Mouse (Mus musculus): ENCODE results near the gene Defb39.

The Defb39 gene

DNA sequence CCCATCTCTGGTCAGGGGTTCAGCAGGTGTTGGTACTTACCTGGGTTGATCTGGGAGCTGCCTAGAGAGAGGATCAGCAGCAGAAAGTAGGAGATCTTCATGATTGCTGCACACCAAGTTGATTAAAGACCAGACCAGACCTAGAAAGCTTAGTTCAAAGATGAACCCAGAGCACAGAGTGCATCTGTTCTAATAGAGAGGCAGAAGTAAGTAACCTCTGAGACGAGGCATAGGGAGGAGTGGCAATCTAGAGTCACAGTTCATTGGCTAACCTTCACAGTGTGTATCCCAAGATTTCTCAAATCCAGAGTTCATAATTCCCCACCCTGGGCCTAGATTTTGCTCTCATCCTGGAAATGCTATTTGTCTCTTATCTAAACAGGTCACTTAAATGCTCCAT, at the start of gene Defb39:
Defb39 (minus strand) TSS at position 101 of the 400 bp plus-strand sequence.
- in situ Hi-C loops (cut with MboI, MseI): no loop called here

DNA sequence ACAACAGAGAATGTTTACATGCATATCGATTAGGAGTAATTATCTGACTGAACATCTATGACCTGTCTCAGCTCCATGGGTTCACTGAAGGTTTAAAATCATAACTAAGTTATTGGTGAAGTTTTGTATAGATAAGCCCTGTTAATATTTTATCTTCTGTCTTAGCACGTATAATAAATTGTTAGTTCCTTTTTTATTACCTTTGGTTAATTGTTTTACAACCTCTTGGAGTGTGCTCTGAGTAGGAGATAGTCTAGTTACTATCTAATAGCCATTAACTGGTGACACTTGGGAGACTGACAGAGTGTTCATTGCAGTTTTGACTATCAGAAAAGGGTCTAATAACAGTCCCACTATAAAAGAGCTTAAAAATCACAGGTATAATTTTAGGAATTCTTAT, 1.4 kb upstream of the Defb39 start:
- in situ Hi-C loops (cut with MboI, MseI): no loop called here

DNA sequence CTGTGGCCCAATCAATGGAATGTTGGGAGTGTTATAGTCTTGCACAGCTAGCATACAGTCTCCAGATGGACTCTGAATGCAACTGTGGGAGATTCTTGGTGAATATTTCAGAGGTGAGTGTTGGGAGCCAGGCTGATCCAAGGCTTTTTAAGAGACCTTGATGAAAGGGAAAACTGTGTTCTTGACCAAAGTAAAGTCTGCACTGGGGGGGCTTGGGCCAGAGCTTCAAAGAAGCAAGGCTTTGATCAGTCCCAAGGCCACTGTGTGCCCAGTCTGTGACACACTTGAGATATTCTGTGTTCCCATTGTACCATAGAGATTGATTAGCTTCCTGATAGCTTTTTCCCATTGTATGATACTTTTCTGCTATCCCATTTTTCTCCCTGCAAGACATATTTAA, 1.7 kb downstream of the Defb39 start:
- in situ Hi-C loops (cut with MboI, MseI): no loop called here

DNA sequence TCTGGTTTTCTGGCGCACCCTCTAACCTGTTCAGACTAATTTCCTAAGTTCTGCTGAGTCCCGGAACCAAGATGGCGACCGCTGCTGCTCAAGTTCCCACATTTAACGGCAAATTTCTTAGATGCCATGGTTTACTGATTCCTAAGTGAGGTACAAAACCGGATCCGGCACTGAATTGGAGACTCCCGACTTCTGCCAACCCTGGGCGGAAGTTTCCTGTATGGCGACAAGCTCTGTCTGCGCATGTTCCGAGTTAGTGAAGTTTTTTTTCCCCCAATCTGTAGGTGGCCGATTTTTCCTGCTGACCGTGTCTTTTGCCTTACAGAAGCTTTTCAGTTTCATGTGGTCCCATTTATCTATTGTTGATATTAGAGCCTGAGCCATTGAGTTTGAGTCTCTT, 19.4 kb downstream of the Defb39 start:
- in situ Hi-C loops (cut with MboI, MseI): no loop called here

DNA sequence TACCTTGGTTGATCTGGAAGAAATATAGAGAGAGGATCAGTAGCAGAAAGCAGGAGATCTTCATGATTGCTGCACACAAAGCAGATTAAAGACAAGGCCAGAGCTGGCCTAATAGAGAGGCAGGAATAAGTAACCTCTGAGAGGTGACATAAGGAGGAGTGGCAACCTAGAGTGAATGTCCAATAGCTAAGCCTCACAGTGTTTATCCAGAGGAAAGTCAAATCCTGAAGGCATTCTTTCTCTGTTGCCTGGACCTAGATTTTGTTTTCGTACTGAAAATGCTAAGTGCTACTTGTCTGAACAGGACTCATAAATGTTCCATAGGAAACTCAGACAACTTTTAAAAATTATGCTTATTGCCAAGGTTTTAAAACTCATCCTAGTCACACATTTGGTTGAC, 38.1 kb downstream of the Defb39 start, which contains the start of gene Defb38:
Defb38 (minus strand) TSS at position 101 of the 400 bp plus-strand sequence.
- in situ Hi-C loops (cut with MboI, MseI): no loop called here
